Mouse (Mus musculus) G1E (cell line): Measurements from ENCODE around the gene Ldlr.

Experiments
- CTCF ChIP-seq: IDR thresholded peaks from 2 replicates; pipeline ENCODE4 v1.5.1; 2012; ENCODE audit warnings: low read depth, low read length, inconsistent platforms, mixed read lengths
- GATA1 ChIP-seq: IDR thresholded peaks from 2 replicates; pipeline ENCODE4 v1.6.1; 2012; ENCODE audit warnings: borderline replicate concordance, low read length, inconsistent platforms, mixed read lengths
- POLR2AphosphoS5 ChIP-seq: IDR thresholded peaks from 2 replicates; pipeline ENCODE4 v1.6.1; 2012; ENCODE audit warnings: low read depth, low read length, inconsistent platforms; ENCODE audit not compliant: insufficient replicate concordance
- TAL1 ChIP-seq: conservative IDR thresholded peaks from 2 replicates; pipeline ENCODE4 v1.6.1; 2012; ENCODE audit warnings: low read depth, low read length, inconsistent platforms, mixed read lengths

- TF ChIP-seq CTCF = no peak
- no peak for TF ChIP-seq GATA1
- TF ChIP-seq TAL1 = no peak
- TF ChIP-seq POLR2AphosphoS5 = no peak
Observed at GRCm38 (mm10) chr9:21729264-21729663, 6.0 kb downstream of the Ldlr start.
